Mouse (Mus musculus): ENCODE data around the gene Foxc2. TPM values are rescaled to one million over a fixed set of nuclear protein-coding genes. Genes with fewer than 3 reads are reported as not detected.
"Not testable (repeated sequence)": the region's sequence is repeated elsewhere in the genome, so short reads cannot be mapped to it uniquely, and the experiment has no call there.

The Foxc2 gene
- polyA plus RNA-seq, 1 experiment: not detected

- H3K4me1 ChIP-seq (ENCODE audit: control insufficient read depth, insufficient read depth, low read length): no peaks in the 10 kb centered on the region
- TF ChIP-seq POLR2A (IDR thresholded peaks at IDR 0.05; ENCODE audit: borderline replicate concordance, control insufficient read depth, low read depth, low read length) (no peak), CTCF (IDR thresholded peaks at IDR 0.05; ENCODE audit: control insufficient read depth, insufficient read depth, low read length) (no peak)
- H3K4me3 ChIP-seq (replicated peaks; ENCODE audit: control insufficient read depth, low read depth, low read length): no peak overlapping the region
- 85% methylated on average over 10 of the region's 10 CpGs for WGBS
- no peak overlapping the region for H3K27ac ChIP-seq (ENCODE audit: control insufficient read depth, insufficient read depth, low read depth, low read length, poor library complexity)
Observed at GRCm38 (mm10) chr8:121134102-121134501, 18.1 kb downstream of the Foxc2 start.

DNA sequence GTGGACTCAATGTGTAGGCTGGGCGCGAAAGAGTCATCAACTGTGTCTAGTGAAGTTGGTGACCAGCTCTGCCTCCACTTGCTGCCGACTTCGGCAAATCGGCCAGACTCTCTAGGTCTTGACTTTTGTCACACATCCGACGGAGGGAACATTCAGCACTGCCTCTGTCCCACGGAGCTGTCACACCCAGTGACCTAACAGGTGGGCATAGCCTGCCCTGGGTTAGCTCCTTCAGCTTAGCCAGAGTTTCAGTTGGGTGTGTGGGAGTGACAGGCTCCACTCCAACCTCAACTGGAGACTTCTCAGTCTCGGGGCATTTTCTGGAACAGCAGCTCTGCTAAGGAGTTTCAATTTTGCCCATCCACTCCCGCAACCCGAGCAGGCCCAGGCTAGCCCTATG, 18.5 kb downstream of the Foxc2 start:
- 75% methylated on average over 11 of the region's 11 CpGs for WGBS

DNA sequence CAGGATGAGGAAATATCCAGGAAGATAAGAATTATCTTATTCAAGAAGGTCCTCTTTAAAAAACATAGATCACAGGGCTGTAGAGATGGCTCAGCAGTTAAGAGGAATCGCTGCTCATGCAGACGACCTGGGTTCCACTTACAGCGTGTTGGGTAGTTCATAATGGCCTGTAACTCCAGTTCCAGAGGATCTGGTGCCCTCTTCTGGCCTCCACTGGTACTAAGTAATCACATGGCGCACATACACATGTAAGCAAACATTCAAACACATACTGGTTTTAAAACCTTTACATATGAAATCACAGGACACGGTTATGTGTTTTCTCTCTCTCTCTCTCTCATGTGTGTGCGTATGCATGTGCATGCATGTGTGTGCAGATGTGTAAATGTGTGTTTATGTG, 20.9 kb downstream of the Foxc2 start:
- Histone ChIP-seq H3K4me1 (ENCODE audit: control insufficient read depth, insufficient read depth, low read length) (no peaks in the 10 kb centered on the region), H3K27ac (ENCODE audit: control insufficient read depth, insufficient read depth, low read depth, low read length, poor library complexity) (no peak overlapping the region), H3K4me3 (replicated peaks; ENCODE audit: control insufficient read depth, low read depth, low read length) (no peak overlapping the region)
- no peak for TF ChIP-seq CTCF (IDR thresholded peaks at IDR 0.05; ENCODE audit: control insufficient read depth, insufficient read depth, low read length)
- no peak for TF ChIP-seq POLR2A (IDR thresholded peaks at IDR 0.05; ENCODE audit: borderline replicate concordance, control insufficient read depth, low read depth, low read length)
- WGBS: 83% methylated on average over 6 of the region's 6 CpGs

More for the DNA sequence above, 18.5 kb downstream of the Foxc2 start:
- Histone ChIP-seq H3K4me1 (ENCODE audit: control insufficient read depth, insufficient read depth, low read length) (no peaks in the 10 kb centered on the region), H3K27ac (ENCODE audit: control insufficient read depth, insufficient read depth, low read depth, low read length, poor library complexity) (no peak overlapping the region), H3K4me3 (replicated peaks; ENCODE audit: control insufficient read depth, low read depth, low read length) (no peak overlapping the region)
- TF ChIP-seq POLR2A (IDR thresholded peaks at IDR 0.05; ENCODE audit: borderline replicate concordance, control insufficient read depth, low read depth, low read length): no peak
- no peak for TF ChIP-seq CTCF (IDR thresholded peaks at IDR 0.05; ENCODE audit: control insufficient read depth, insufficient read depth, low read length)

- 30% methylated on average over 5 of the region's 6 CpGs for WGBS
- not testable (repeated sequence) for H3K27ac ChIP-seq (ENCODE audit: control insufficient read depth, insufficient read depth, low read depth, low read length, poor library complexity); H3K4me1 ChIP-seq (ENCODE audit: control insufficient read depth, insufficient read depth, low read length); H3K4me3 ChIP-seq (replicated peaks; ENCODE audit: control insufficient read depth, low read depth, low read length)
Observed at GRCm38 (mm10) chr8:121145457-121146134, 29.6 kb downstream of the Foxc2 start.

- no peak for TF ChIP-seq CTCF (IDR thresholded peaks at IDR 0.05; ENCODE audit: control insufficient read depth, insufficient read depth, low read length)
- no peak for TF ChIP-seq POLR2A (IDR thresholded peaks at IDR 0.05; ENCODE audit: borderline replicate concordance, control insufficient read depth, low read depth, low read length)
- WGBS: 32% methylated on average over 8 of the region's 8 CpGs
- no peak overlapping the region for H3K27ac ChIP-seq (ENCODE audit: control insufficient read depth, insufficient read depth, low read depth, low read length, poor library complexity)
- H3K4me1 ChIP-seq (ENCODE audit: control insufficient read depth, insufficient read depth, low read length): no peaks in the 10 kb centered on the region
- H3K4me3 ChIP-seq (replicated peaks; ENCODE audit: control insufficient read depth, low read depth, low read length): no peak overlapping the region
Observed at GRCm38 (mm10) chr8:121148573-121149083, 32.7 kb downstream of the Foxc2 start.

DNA sequence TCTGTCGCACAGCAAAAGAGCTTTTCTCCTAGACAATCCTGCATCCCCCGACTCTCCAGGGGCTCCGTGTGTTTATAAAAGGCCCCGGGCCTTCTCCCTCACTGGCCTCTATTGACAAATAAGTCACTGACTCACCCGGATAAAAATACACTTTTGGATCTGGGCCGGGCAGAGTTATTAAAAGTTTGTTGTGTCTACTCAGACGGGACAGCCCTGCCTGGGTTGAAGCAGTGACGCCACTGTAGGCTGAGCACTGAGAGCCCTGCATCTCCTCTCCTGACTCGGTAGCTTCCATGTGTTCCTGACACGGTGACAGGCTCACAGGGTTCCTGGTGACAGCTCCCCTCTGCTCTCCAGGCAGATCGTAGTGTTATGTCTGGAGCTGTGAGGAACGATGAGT, 36.4 kb downstream of the Foxc2 start:
- no peak for TF ChIP-seq POLR2A (IDR thresholded peaks at IDR 0.05; ENCODE audit: borderline replicate concordance, control insufficient read depth, low read depth, low read length)
- 70% methylated on average over 12 of the region's 12 CpGs for WGBS
- H3K27ac ChIP-seq (ENCODE audit: control insufficient read depth, insufficient read depth, low read depth, low read length, poor library complexity): no peak overlapping the region
- H3K4me3 ChIP-seq (replicated peaks; ENCODE audit: control insufficient read depth, low read depth, low read length): no peak overlapping the region
- H3K4me1 ChIP-seq (ENCODE audit: control insufficient read depth, insufficient read depth, low read length): no peaks in the 10 kb centered on the region

DNA sequence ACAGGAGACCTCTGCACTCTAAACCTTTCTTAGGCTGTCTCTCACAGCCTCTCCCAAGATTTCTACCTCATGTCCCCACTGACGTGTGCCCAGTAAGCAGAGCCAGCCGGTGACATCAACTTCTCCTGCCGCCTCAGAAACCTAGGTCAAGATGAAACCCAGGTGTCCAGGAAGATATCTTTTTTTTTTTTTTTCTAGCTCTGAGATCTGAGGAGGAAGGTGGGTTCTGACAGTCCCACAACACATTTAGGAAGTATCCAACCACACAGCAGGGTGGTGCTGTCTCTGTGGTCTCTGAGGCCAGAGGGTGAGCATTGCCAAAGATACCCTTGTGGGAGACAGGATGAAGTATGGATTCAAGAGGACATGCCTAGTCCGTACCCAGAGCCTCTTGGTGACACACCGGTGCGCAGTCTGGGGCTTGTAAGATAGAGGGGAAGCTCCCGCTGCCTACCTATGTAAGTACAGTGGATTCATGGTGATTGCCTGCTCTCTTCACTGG, 41.1 kb downstream of the Foxc2 start:
- Histone ChIP-seq H3K4me3 (replicated peaks; ENCODE audit: control insufficient read depth, low read depth, low read length) (no peak overlapping the region), H3K4me1 (ENCODE audit: control insufficient read depth, insufficient read depth, low read length) (no peaks in the 10 kb centered on the region), H3K27ac (ENCODE audit: control insufficient read depth, insufficient read depth, low read depth, low read length, poor library complexity) (no peak overlapping the region)
- TF ChIP-seq POLR2A (IDR thresholded peaks at IDR 0.05; ENCODE audit: borderline replicate concordance, control insufficient read depth, low read depth, low read length) (no peak), CTCF (IDR thresholded peaks at IDR 0.05; ENCODE audit: control insufficient read depth, insufficient read depth, low read length) (no peak)
- WGBS: 41% methylated on average over 7 of the region's 7 CpGs

- no peak for TF ChIP-seq CTCF (IDR thresholded peaks at IDR 0.05; ENCODE audit: control insufficient read depth, insufficient read depth, low read length)
- no peak for TF ChIP-seq POLR2A (IDR thresholded peaks at IDR 0.05; ENCODE audit: borderline replicate concordance, control insufficient read depth, low read depth, low read length)
- Histone ChIP-seq H3K4me1 (ENCODE audit: control insufficient read depth, insufficient read depth, low read length) (no peaks in the 10 kb centered on the region), H3K4me3 (replicated peaks; ENCODE audit: control insufficient read depth, low read depth, low read length) (no peak overlapping the region), H3K27ac (ENCODE audit: control insufficient read depth, insufficient read depth, low read depth, low read length, poor library complexity) (no peak overlapping the region)
- WGBS: 66% methylated on average over 13 of the region's 13 CpGs
Observed at GRCm38 (mm10) chr8:121158812-121159211, 42.8 kb downstream of the Foxc2 start.

GRCm38 (mm10) chr8:121161437-121161836, 45.5 kb downstream of the Foxc2 start:
- TF ChIP-seq CTCF (IDR thresholded peaks at IDR 0.05; ENCODE audit: control insufficient read depth, insufficient read depth, low read length) (no peak), POLR2A (IDR thresholded peaks at IDR 0.05; ENCODE audit: borderline replicate concordance, control insufficient read depth, low read depth, low read length) (no peak)
- no peak overlapping the region for H3K27ac ChIP-seq (ENCODE audit: control insufficient read depth, insufficient read depth, low read depth, low read length, poor library complexity)
- H3K4me3 ChIP-seq (replicated peaks; ENCODE audit: control insufficient read depth, low read depth, low read length): no peak overlapping the region
- WGBS: 76% methylated on average over 5 of the region's 5 CpGs
- H3K4me1 ChIP-seq (ENCODE audit: control insufficient read depth, insufficient read depth, low read length): no peaks in the 10 kb centered on the region

Data from bone marrow, adult 2 months (tissue).